Mouse (Mus musculus) lung, postnatal 0 days (tissue): Measurements from ENCODE around the gene Tnfrsf22.
"Not testable (repeated sequence)": the region's sequence is repeated elsewhere in the genome, so short reads cannot be mapped to it uniquely, and the experiment has no call there.

Source experiments
- CTCF ChIP-seq: IDR thresholded peaks from 2 replicates; pipeline ENCODE4 v1.5.1; 2016; ENCODE audit warnings: antibody characterized with exemption, mild to moderate bottlenecking
- EP300 ChIP-seq: IDR thresholded peaks from 2 replicates; pipeline ENCODE4 v1.6.1; 2016; ENCODE audit warnings: antibody characterized with exemption, mild to moderate bottlenecking, control low read depth

GRCm38 (mm10) chr7:143686191-143686590, 36.7 kb upstream of the Tnfrsf22 start:
- not testable (repeated sequence) for TF ChIP-seq EP300, CTCF
